ENCODE assay signal across 1 mouse cellular context in the genomic region with DNA sequence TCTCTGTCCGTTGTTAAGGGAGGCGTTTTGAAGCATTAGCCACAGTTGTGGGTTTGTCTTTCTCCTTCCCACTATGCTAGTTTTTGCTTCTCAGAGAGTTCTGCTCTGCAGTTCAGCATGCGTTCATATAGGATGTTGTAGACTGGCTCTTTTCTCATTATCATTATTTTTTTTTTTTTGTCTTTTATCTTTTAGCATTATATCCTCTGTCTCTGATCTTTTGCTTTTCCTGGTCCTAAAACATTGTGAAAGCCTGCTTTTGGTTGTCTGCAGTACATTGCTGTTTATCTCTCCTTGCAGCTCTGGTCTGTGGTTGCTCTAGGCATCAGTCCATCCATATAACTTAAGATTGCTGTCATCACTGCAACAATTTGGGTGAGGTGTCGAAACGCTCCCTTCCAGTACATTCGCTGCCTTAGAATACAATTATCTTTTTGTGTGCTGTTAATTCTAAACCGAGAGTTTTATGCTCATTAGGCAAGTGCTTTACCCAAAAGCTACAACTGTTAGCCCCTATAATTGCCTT.
TF ChIP-seq lines count a peak whose summit lies in the region.

No protein-coding gene starts in this region.

TF ChIP-seq in MEL, 35 proteins besides CTCF, POLR2A, EP300 and RAD21 (continued from another document):
- TF ChIP-seq MEF2A (IDR thresholded peaks at IDR 0.05; ENCODE audit: extremely low read depth, insufficient replicate concordance, low read depth, low read length, poor library complexity, severe bottlenecking) (no peak), NRF1 (IDR thresholded peaks at IDR 0.05; ENCODE audit: insufficient read depth, low read depth, low read length, poor library complexity, severe bottlenecking) (no peak), RCOR1 (IDR thresholded peaks at IDR 0.05; ENCODE audit: low read depth, low read length) (peak; percentile 89), CHD2 (IDR thresholded peaks at IDR 0.05; ENCODE audit: low read length) (no peak), TAL1 (IDR thresholded peaks at IDR 0.05; ENCODE audit: low read length) (peak; percentile 81), TCF12 (IDR thresholded peaks at IDR 0.05; ENCODE audit: low read depth, low read length) (peak; percentile 88), MXI1 (IDR thresholded peaks at IDR 0.05; ENCODE audit: low read depth, low read length) (peak; percentile 30; the same call in 1 of the 2 replicates), GATA1 (IDR thresholded peaks at IDR 0.05; ENCODE audit: low read depth, low read length) (peak; percentile 86), ZKSCAN1 (IDR thresholded peaks at IDR 0.05; ENCODE audit: low read depth, low read length) (peak; percentile 68; the same call in 1 of the 2 replicates), MYB (IDR thresholded peaks at IDR 0.05; ENCODE audit: low read depth, low read length) (no peak), ETS1 (IDR thresholded peaks at IDR 0.05; ENCODE audit: low read depth, low read length) (peak; percentile 85), SIN3A (IDR thresholded peaks at IDR 0.05; ENCODE audit: low read length) (peak; percentile 69), MYC (IDR thresholded peaks at IDR 0.05; ENCODE audit: low read depth, low read length) (peak; percentile 61; the same call in 1 of the 2 replicates), SMC3 (IDR thresholded peaks at IDR 0.05; ENCODE audit: low read depth, low read length) (no peak), BHLHE40 (IDR thresholded peaks at IDR 0.05; ENCODE audit: borderline replicate concordance, low read depth, low read length) (peak; percentile 54; the same call in 1 of the 2 replicates)
